Mouse (Mus musculus) stomach, postnatal 0 days (tissue): ENCODE results near the gene Lpcat1.

ENCODE experiments used
- CTCF ChIP-seq: IDR thresholded peaks from 2 replicates; pipeline ENCODE4 v1.5.1; 2016; ENCODE audit warnings: antibody characterized with exemption, low read depth, mild to moderate bottlenecking, moderate library complexity
- EP300 ChIP-seq: optimal IDR thresholded peaks from 2 replicates; pipeline ENCODE3; 2016; ENCODE audit warnings: antibody characterized with exemption

DNA sequence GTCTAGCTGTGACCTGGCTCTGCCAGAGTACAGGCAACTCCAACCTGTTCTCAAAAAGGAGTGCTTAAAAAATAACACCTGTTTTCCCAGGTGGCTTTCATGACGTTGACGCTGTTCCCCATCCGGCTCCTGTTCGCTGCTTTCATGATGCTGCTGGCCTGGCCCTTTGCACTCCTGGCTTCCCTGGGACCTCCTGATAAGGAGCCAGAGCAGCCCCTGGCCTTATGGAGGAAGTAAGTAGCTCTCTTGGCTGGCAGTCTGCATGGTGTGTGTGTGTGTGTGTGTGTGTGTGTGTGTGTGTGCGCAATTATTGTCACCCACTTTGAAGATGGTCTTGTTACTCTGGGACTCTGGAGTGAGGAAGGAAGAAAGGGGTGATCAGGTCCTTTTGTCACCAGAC is 17.2 kb downstream of the Lpcat1 start:
- TF ChIP-seq CTCF (no peak), EP300 (no peak)
